Mouse (Mus musculus) C2C12 (cell line): ENCODE data around the gene Noxred1. TPM values are rescaled to one million over a fixed set of nuclear protein-coding genes. Genes with fewer than 3 reads are reported as not detected.
"Not testable (repeated sequence)": the region's sequence is repeated elsewhere in the genome, so short reads cannot be mapped to it uniquely, and the experiment has no call there.

Source experiments
- H3K27me3 ChIP-seq: one replicate; pipeline ENCODE4 v1.6.1; 2011; ENCODE audit not compliant: control insufficient read depth, insufficient read depth, insufficient read length
- H3K36me3 ChIP-seq: one replicate; pipeline ENCODE4 v1.6.1; 2011; ENCODE audit not compliant: control insufficient read depth, insufficient read depth
- H3K4me3 ChIP-seq: one replicate; pipeline ENCODE4 v1.5.1; 2011; ENCODE audit warnings: mild to moderate bottlenecking, control low read depth; ENCODE audit not compliant: poor library complexity, insufficient read depth, severe bottlenecking
- H3K79me2 ChIP-seq: one replicate; pipeline ENCODE4 v1.6.1; 2011; ENCODE audit not compliant: control insufficient read depth, insufficient read depth
- H3K79me3 ChIP-seq: one replicate; pipeline ENCODE4 v1.6.1; 2011; ENCODE audit warnings: low read depth, control low read depth
- H3ac ChIP-seq: one replicate; pipeline ENCODE3; 2011; ENCODE audit warnings: low read depth; ENCODE audit not compliant: control insufficient read depth, insufficient read length
- CEBPB ChIP-seq: IDR thresholded peaks from one replicate; pipeline ENCODE4 v1.6.1; 2011; ENCODE audit warnings: low read depth, mild to moderate bottlenecking, control low read depth, moderate library complexity
- CTCF ChIP-seq: IDR thresholded peaks from one replicate; pipeline ENCODE4 v1.5.1; 2011; ENCODE audit not compliant: control insufficient read depth, insufficient read depth, insufficient read length
- FOSL1 ChIP-seq: IDR thresholded peaks from one replicate; pipeline ENCODE4 v1.8.0; 2011; ENCODE audit warnings: mild to moderate bottlenecking, low read length; ENCODE audit not compliant: poor library complexity, insufficient read depth, severe bottlenecking
- MAX ChIP-seq: IDR thresholded peaks from one replicate; pipeline ENCODE4 v1.6.1; 2011; ENCODE audit warnings: mild to moderate bottlenecking, control low read depth
- MYOD1 ChIP-seq: IDR thresholded peaks from one replicate; pipeline ENCODE4 v1.6.1; 2011; ENCODE audit warnings: low read depth; ENCODE audit not compliant: control insufficient read depth, insufficient read length
- MYOG ChIP-seq: IDR thresholded peaks from one replicate; pipeline ENCODE4 v1.6.1; 2011; ENCODE audit not compliant: control insufficient read depth, insufficient read length; ENCODE audit errors: extremely low read depth
- USF1 ChIP-seq: IDR thresholded peaks from one replicate; pipeline ENCODE4 v1.6.1; 2011; ENCODE audit warnings: low read depth, mild to moderate bottlenecking, control low read depth, moderate library complexity
- polyA plus RNA-seq: library from polyadenylated mRNA; unstranded; fragments of >200 nt; fragmentation: generic; extraction: Trizol; gene quantifications from one replicate; pipeline ENCODE4 v1.2.1, GENCODE M21; 2012; ENCODE audit warnings: missing spikeins

Noxred1 gene
- polyA plus RNA-seq, 1 experiment = 0.18 TPM

- no peak for TF ChIP-seq CEBPB
- no peak for TF ChIP-seq USF1
- Histone ChIP-seq H3K36me3 (peaks cover 20% of the 10 kb centered on the region), H3K79me2 (no peaks in the 10 kb centered on the region), H3ac (no peak overlapping the region), H3K4me3 (no peak overlapping the region), H3K27me3 (no peaks in the 10 kb centered on the region), H3K79me3 (no peaks in the 10 kb centered on the region)
Measured at GRCm38 (mm10) chr12:87279879-87280278, 41.3 kb upstream of the Noxred1 start.

GRCm38 (mm10) chr12:87279350-87279749, 40.8 kb upstream of the Noxred1 start:
- Histone ChIP-seq H3K79me2 (no peaks in the 10 kb centered on the region), H3K27me3 (no peaks in the 10 kb centered on the region), H3K36me3 (peaks cover 25% of the 10 kb centered on the region), H3ac (no peak overlapping the region), H3K79me3 (no peaks in the 10 kb centered on the region), H3K4me3 (no peak overlapping the region)
- TF ChIP-seq MYOD1 (no peak), CEBPB (no peak), MAX (no peak)

- no peak overlapping the region for H3K4me3 ChIP-seq
- no peaks in the 10 kb centered on the region for H3K79me3 ChIP-seq
- peaks cover 36% of the 10 kb centered on the region for H3K36me3 ChIP-seq
- TF ChIP-seq MYOD1 = no peak
- TF ChIP-seq CTCF = no peak
- peak; percentile 30 for TF ChIP-seq USF1
- TF ChIP-seq MYOG = no peak
- TF ChIP-seq CEBPB = no peak
- no peak for TF ChIP-seq MAX
- H3K79me2 ChIP-seq = no peaks in the 10 kb centered on the region
- H3K27me3 ChIP-seq = no peaks in the 10 kb centered on the region
- no peak overlapping the region for H3ac ChIP-seq
Measured at GRCm38 (mm10) chr12:87278118-87278730, 39.7 kb upstream of the Noxred1 start.

- not testable (repeated sequence) for H3ac ChIP-seq, H3K79me3 ChIP-seq, H3K79me2 ChIP-seq, H3K4me3 ChIP-seq, H3K27me3 ChIP-seq
- peaks cover 46% of the 10 kb centered on the region for H3K36me3 ChIP-seq
Measured at GRCm38 (mm10) chr12:87277251-87277650, 38.7 kb upstream of the Noxred1 start.

GRCm38 (mm10) chr12:87274853-87275831, 36.6 kb upstream of the Noxred1 start:
- no peak overlapping the region for H3ac ChIP-seq
- no peaks in the 10 kb centered on the region for H3K79me3 ChIP-seq
- no peaks in the 10 kb centered on the region for H3K27me3 ChIP-seq
- H3K36me3 ChIP-seq = peaks cover 67% of the 10 kb centered on the region
- H3K4me3 ChIP-seq = no peak overlapping the region
- no peak for TF ChIP-seq USF1
- no peak for TF ChIP-seq MYOD1
- TF ChIP-seq MAX = no peak
- no peak for TF ChIP-seq FOSL1
- no peak for TF ChIP-seq CEBPB
- TF ChIP-seq MYOG = no peak
- TF ChIP-seq CTCF = no peak
- no peaks in the 10 kb centered on the region for H3K79me2 ChIP-seq

GRCm38 (mm10) chr12:87267682-87268081, 29.1 kb upstream of the Noxred1 start:
- peaks cover 57% of the 10 kb centered on the region for H3K79me2 ChIP-seq
- H3K27me3 ChIP-seq = no peaks in the 10 kb centered on the region
- peak overlapping the region; percentile 85 for H3K4me3 ChIP-seq
- peaks cover 31% of the 10 kb centered on the region for H3K79me3 ChIP-seq
- H3ac ChIP-seq = peak overlapping the region; percentile 45
- no peak for TF ChIP-seq USF1
- peak; percentile 17 for TF ChIP-seq CTCF
- peaks cover 49% of the 10 kb centered on the region for H3K36me3 ChIP-seq
